Mouse (Mus musculus) ovary, adult 18-20 months (tissue): ENCODE data around the gene Sema4c.

Source experiments
- DNase-seq: peaks from one replicate; pipeline ENCODE4 v3.0.0; 2022; ENCODE audit warnings: low spot score, mixed read lengths

Sema4c gene

GRCm38 (mm10) chr1:36535477-36536396, 22.4 kb downstream of the Sema4c start:
- DNase-seq = no peak

GRCm38 (mm10) chr1:36534595-36535058, 23.5 kb downstream of the Sema4c start:
- DNase-seq = no peak

- DNase-seq = no peak
Observed at GRCm38 (mm10) chr1:36533546-36533945, 24.6 kb downstream of the Sema4c start.

- DNase-seq = no peak
Observed at GRCm38 (mm10) chr1:36531461-36531860, 26.7 kb downstream of the Sema4c start.

GRCm38 (mm10) chr1:36530962-36531361, 27.2 kb downstream of the Sema4c start:
- DNase-seq = no peak

GRCm38 (mm10) chr1:36530485-36530884, 27.7 kb downstream of the Sema4c start:
- no peak for DNase-seq

GRCm38 (mm10) chr1:36529875-36530274, 28.3 kb downstream of the Sema4c start:
- DNase-seq = no peak

GRCm38 (mm10) chr1:36529274-36529673, 28.9 kb downstream of the Sema4c start:
- no peak for DNase-seq

- DNase-seq = no peak
Observed at GRCm38 (mm10) chr1:36528351-36528750, 29.8 kb downstream of the Sema4c start.

GRCm38 (mm10) chr1:36526903-36527302, 31.2 kb downstream of the Sema4c start:
- DNase-seq = no peak

GRCm38 (mm10) chr1:36525774-36526173, 32.4 kb downstream of the Sema4c start:
- no peak for DNase-seq

- no peak for DNase-seq
Observed at GRCm38 (mm10) chr1:36524058-36524457, 34.1 kb downstream of the Sema4c start.

- no peak for DNase-seq
Observed at GRCm38 (mm10) chr1:36523332-36524013, 34.7 kb downstream of the Sema4c start.

- no peak for DNase-seq
Observed at GRCm38 (mm10) chr1:36522210-36522609, 35.9 kb downstream of the Sema4c start.

- DNase-seq = no peak
Observed at GRCm38 (mm10) chr1:36519626-36520025, 38.5 kb downstream of the Sema4c start.

- no peak for DNase-seq
Observed at GRCm38 (mm10) chr1:36518259-36518658, 39.9 kb downstream of the Sema4c start.

GRCm38 (mm10) chr1:36513718-36514117, 44.4 kb downstream of the Sema4c start:
- no peak for DNase-seq

GRCm38 (mm10) chr1:36513310-36513709, 44.8 kb downstream of the Sema4c start:
- no peak for DNase-seq

- no peak for DNase-seq
Observed at GRCm38 (mm10) chr1:36512966-36513280, 45.2 kb downstream of the Sema4c start.

GRCm38 (mm10) chr1:36512089-36512965, 45.8 kb downstream of the Sema4c start:
- DNase-seq = no peak

- peak; percentile 98 for DNase-seq
Observed at GRCm38 (mm10) chr1:36511289-36512021, 46.7 kb downstream of the Sema4c start, which contains the start of gene Cnnm3. TSS of gene Cnnm3 (plus strand) at chr1:36511867.
